Mouse (Mus musculus): ENCODE results near the gene Ror1.

GRCm38 (mm10) chr4:100351797-100352290 lies 256.3 kb downstream of the Ror1 start:
- TF ChIP-seq CTCF (IDR thresholded peaks at IDR 0.05; ENCODE audit: borderline replicate concordance, insufficient read depth, low read length) (no peak), POLR2A (IDR thresholded peaks at IDR 0.05; ENCODE audit: low read depth, low read length) (no peak)

Measured in embryonic fibroblast, embryonic 13.5 days (primary cell).